Mouse (Mus musculus) myocyte (in vitro differentiated cells): ENCODE measurements around the gene Pbx1. TPM values are rescaled to one million over a fixed set of nuclear protein-coding genes. Genes with fewer than 3 reads are reported as not detected.

ENCODE experiments used
- H3K27me3 ChIP-seq: one replicate; pipeline ENCODE4 v1.6.1; 2011; ENCODE audit not compliant: control insufficient read depth, insufficient read depth, insufficient read length
- H3K36me3 ChIP-seq: one replicate; pipeline ENCODE4 v1.6.1; 2011; ENCODE audit not compliant: control insufficient read depth, insufficient read depth
- H3K4me2 ChIP-seq: one replicate; pipeline ENCODE4 v1.6.1; 2011; ENCODE audit warnings: low read depth, control low read depth
- H3K4me3 ChIP-seq: one replicate; pipeline ENCODE4 v1.5.1; 2011; ENCODE audit warnings: mild to moderate bottlenecking, control low read depth, moderate library complexity
- H3K79me2 ChIP-seq: one replicate; pipeline ENCODE4 v1.6.1; 2011; ENCODE audit not compliant: control insufficient read depth, insufficient read depth
- H3ac ChIP-seq: one replicate; pipeline ENCODE4 v1.6.1; 2011; ENCODE audit not compliant: control insufficient read depth, insufficient read length
- CEBPB ChIP-seq: IDR thresholded peaks from 2 replicates; pipeline ENCODE4 v1.6.1; 2011; ENCODE audit warnings: mild to moderate bottlenecking, moderate library complexity; ENCODE audit not compliant: poor library complexity, insufficient read depth, severe bottlenecking
- E2F4 ChIP-seq: IDR thresholded peaks from one replicate; pipeline ENCODE4 v1.6.1; 2011; ENCODE audit warnings: mild to moderate bottlenecking, control low read depth, moderate library complexity; ENCODE audit not compliant: insufficient read depth
- MAX ChIP-seq: IDR thresholded peaks from one replicate; pipeline ENCODE4 v1.6.1; 2011; ENCODE audit warnings: low read depth, mild to moderate bottlenecking, control low read depth
- MYOD1 ChIP-seq, 3 experiments: IDR thresholded peaks; one replicate each; pipeline ENCODE4 v1.6.1; 2011; ENCODE audit warnings: control low read depth in 2 of 3, low read depth in 2 of 3, mild to moderate bottlenecking in 2 of 3, moderate library complexity in 1 of 3; ENCODE audit not compliant: insufficient read length in 2 of 3, control insufficient read depth in 1 of 3
- MYOG ChIP-seq, 3 experiments: IDR thresholded peaks; one replicate each; pipeline ENCODE4 v1.6.1; 2011; ENCODE audit warnings: control low read depth in 2 of 3, low read depth in 2 of 3, mild to moderate bottlenecking in 2 of 3; ENCODE audit not compliant: insufficient read length in 2 of 3, control insufficient read depth in 1 of 3, insufficient read depth in 1 of 3
- POLR2A ChIP-seq: IDR thresholded peaks from one replicate; pipeline ENCODE4 v1.6.1; 2011; ENCODE audit warnings: low read depth, mild to moderate bottlenecking, control low read depth, moderate library complexity; ENCODE audit not compliant: insufficient read length
- POLR2AphosphoS2 ChIP-seq: IDR thresholded peaks from one replicate; pipeline ENCODE4 v1.6.1; 2011; ENCODE audit warnings: low read depth, control low read depth; ENCODE audit not compliant: insufficient read length
- REST ChIP-seq: IDR thresholded peaks from one replicate; pipeline ENCODE4 v1.6.1; 2011; ENCODE audit warnings: mild to moderate bottlenecking, control low read depth, moderate library complexity; ENCODE audit not compliant: insufficient read depth, insufficient read length
- SRF ChIP-seq: IDR thresholded peaks from one replicate; pipeline ENCODE4 v1.6.1; 2011; ENCODE audit warnings: low read depth; ENCODE audit not compliant: control insufficient read depth, insufficient read length
- TCF12 ChIP-seq: IDR thresholded peaks from one replicate; pipeline ENCODE4 v1.6.1; 2011; ENCODE audit warnings: mild to moderate bottlenecking, control low read depth; ENCODE audit not compliant: poor library complexity, insufficient read depth, severe bottlenecking
- TCF3 ChIP-seq: IDR thresholded peaks from one replicate; pipeline ENCODE4 v1.6.1; 2011; ENCODE audit warnings: low read depth, control low read depth; ENCODE audit not compliant: insufficient read length
- USF1 ChIP-seq: IDR thresholded peaks from one replicate; pipeline ENCODE4 v1.6.1; 2011; ENCODE audit warnings: low read depth, mild to moderate bottlenecking, control low read depth, moderate library complexity
- polyA plus RNA-seq: library from polyadenylated mRNA; unstranded; fragments of >200 nt; fragmentation: generic; extraction: Trizol; gene quantifications from one replicate; pipeline ENCODE4 v1.2.1, GENCODE M21; 2012; ENCODE audit warnings: missing spikeins

Pbx1 gene
- polyA plus RNA-seq, 1 experiment = 11.4 TPM

GRCm38 (mm10) chr1:168137890-168138289 is 294.2 kb downstream of the Pbx1 start:
- Histone ChIP-seq H3K4me2 (no peak overlapping the region), H3K36me3 (no peaks in the 10 kb centered on the region), H3K27me3 (no peaks in the 10 kb centered on the region), H3ac (no peak overlapping the region), H3K4me3 (no peak overlapping the region), H3K79me2 (no peaks in the 10 kb centered on the region)
- TF ChIP-seq E2F4 (no peak), SRF (no peak), POLR2A (no peak), POLR2AphosphoS2 (no peak)

GRCm38 (mm10) chr1:168135545-168135944 is 296.5 kb downstream of the Pbx1 start:
- Histone ChIP-seq H3K4me2 (no peak overlapping the region), H3ac (no peak overlapping the region), H3K36me3 (no peaks in the 10 kb centered on the region), H3K27me3 (no peaks in the 10 kb centered on the region), H3K79me2 (no peaks in the 10 kb centered on the region), H3K4me3 (no peak overlapping the region)
- no peak for TF ChIP-seq TCF3
- TF ChIP-seq POLR2A = no peak
- TF ChIP-seq MAX = no peak
- no peak for TF ChIP-seq TCF12
- TF ChIP-seq POLR2AphosphoS2 = no peak
- no peak for TF ChIP-seq USF1
- no peak for TF ChIP-seq SRF
- TF ChIP-seq E2F4 = no peak
- TF ChIP-seq REST = no peak
- TF ChIP-seq CEBPB = no peak
- no peak for TF ChIP-seq MYOD1 (IDR thresholded peaks at IDR 0.05; ENCODE audit: control insufficient read depth in 1 of 3, insufficient read length in 2 of 3, low read depth in 2 of 3)
- TF ChIP-seq MYOG (IDR thresholded peaks at IDR 0.05; ENCODE audit: control insufficient read depth in 1 of 3, insufficient read depth in 1 of 3, insufficient read length in 2 of 3, low read depth in 2 of 3) = no peak

- no peaks in the 10 kb centered on the region for H3K79me2 ChIP-seq
- H3K4me3 ChIP-seq = no peak overlapping the region
- H3ac ChIP-seq = no peak overlapping the region
- H3K36me3 ChIP-seq = no peaks in the 10 kb centered on the region
- TF ChIP-seq TCF3 = no peak
- TF ChIP-seq TCF12 = no peak
- TF ChIP-seq REST = no peak
- TF ChIP-seq POLR2AphosphoS2 = no peak
- TF ChIP-seq MYOG (IDR thresholded peaks at IDR 0.05; ENCODE audit: control insufficient read depth in 1 of 3, insufficient read depth in 1 of 3, insufficient read length in 2 of 3, low read depth in 2 of 3) = no peak
- no peak for TF ChIP-seq POLR2A
- no peak for TF ChIP-seq CEBPB
- no peak for TF ChIP-seq E2F4
- TF ChIP-seq USF1 = no peak
- no peak for TF ChIP-seq MYOD1 (IDR thresholded peaks at IDR 0.05; ENCODE audit: control insufficient read depth in 1 of 3, insufficient read length in 2 of 3, low read depth in 2 of 3)
- TF ChIP-seq SRF = no peak
- TF ChIP-seq MAX = no peak
- no peak overlapping the region for H3K4me2 ChIP-seq
- H3K27me3 ChIP-seq = no peaks in the 10 kb centered on the region
Observed at GRCm38 (mm10) chr1:168133696-168134095, 298.4 kb downstream of the Pbx1 start.

GRCm38 (mm10) chr1:168128004-168128403 is 304.1 kb downstream of the Pbx1 start:
- Histone ChIP-seq H3K27me3 (no peaks in the 10 kb centered on the region), H3K36me3 (no peaks in the 10 kb centered on the region), H3K79me2 (no peaks in the 10 kb centered on the region), H3K4me3 (no peak overlapping the region), H3K4me2 (no peak overlapping the region), H3ac (no peak overlapping the region)
- TF ChIP-seq CEBPB = no peak
- TF ChIP-seq MYOD1 (IDR thresholded peaks at IDR 0.05; ENCODE audit: control insufficient read depth in 1 of 3, insufficient read length in 2 of 3, low read depth in 2 of 3) = no peak
- no peak for TF ChIP-seq USF1
- TF ChIP-seq MYOG (IDR thresholded peaks at IDR 0.05; ENCODE audit: control insufficient read depth in 1 of 3, insufficient read depth in 1 of 3, insufficient read length in 2 of 3, low read depth in 2 of 3) = no peak
- TF ChIP-seq MAX = no peak
- TF ChIP-seq POLR2AphosphoS2 = no peak
- TF ChIP-seq SRF = no peak
- no peak for TF ChIP-seq TCF12

- H3K4me2 ChIP-seq = no peak overlapping the region
- H3ac ChIP-seq = no peak overlapping the region
- H3K36me3 ChIP-seq = no peaks in the 10 kb centered on the region
- TF ChIP-seq SRF (no peak), E2F4 (no peak), TCF3 (no peak), USF1 (no peak), REST (no peak), POLR2A (no peak), MYOD1 (IDR thresholded peaks at IDR 0.05; ENCODE audit: control insufficient read depth in 1 of 3, insufficient read length in 2 of 3, low read depth in 2 of 3) (no peak), CEBPB (no peak), MAX (no peak), TCF12 (no peak), MYOG (IDR thresholded peaks at IDR 0.05; ENCODE audit: control insufficient read depth in 1 of 3, insufficient read depth in 1 of 3, insufficient read length in 2 of 3, low read depth in 2 of 3) (no peak), POLR2AphosphoS2 (no peak)
- H3K4me3 ChIP-seq = no peak overlapping the region
- H3K27me3 ChIP-seq = no peaks in the 10 kb centered on the region
- H3K79me2 ChIP-seq = no peaks in the 10 kb centered on the region
Observed at GRCm38 (mm10) chr1:168124643-168125490, 307.2 kb downstream of the Pbx1 start.
